Mouse (Mus musculus) heart, embryonic 11.5 days (tissue): Measurements from ENCODE around the gene Larp7. TPM values are rescaled to one million over a fixed set of nuclear protein-coding genes. Genes with fewer than 3 reads are reported as not detected.
A peak's percentile ranks its signal among the peaks of the same experiment; 100 is the strongest.

ENCODE experiments used
- ATAC-seq: fragments of 200-750 bp; cut with Nextera tagmentation; replicated peaks from 2 replicates; pipeline ENCODE4 v1.8.0; 2017; ENCODE audit warnings: moderate library complexity; ENCODE audit not compliant: insufficient number of reproducible peaks, low FRiP score, low TSS enrichment
- H3K27ac ChIP-seq: fragments of 300-500 bp; sonication (generic); 2 replicates; pipeline ENCODE4 v1.5.1; 2014; ENCODE audit warnings: mild to moderate bottlenecking, low read depth, low read length
- H3K27me3 ChIP-seq: fragments of 300-500 bp; sonication (generic); 2 replicates; pipeline ENCODE4 v1.6.1; 2014; ENCODE audit warnings: mild to moderate bottlenecking, low read length, mixed read lengths; ENCODE audit not compliant: control insufficient read depth, insufficient read depth
- H3K36me3 ChIP-seq: fragments of 300-500 bp; sonication (generic); 2 replicates; pipeline ENCODE4 v1.6.1; 2014; ENCODE audit warnings: mild to moderate bottlenecking, low read length, moderate library complexity, mixed read lengths; ENCODE audit not compliant: control insufficient read depth, insufficient read depth
- H3K4me1 ChIP-seq: fragments of 300-500 bp; sonication (generic); 2 replicates; pipeline ENCODE4 v1.6.1; 2014; ENCODE audit warnings: low read length; ENCODE audit not compliant: control insufficient read depth, insufficient read depth
- H3K4me2 ChIP-seq: fragments of 300-500 bp; sonication (generic); 2 replicates; pipeline ENCODE4 v1.6.1; 2014; ENCODE audit warnings: mild to moderate bottlenecking, moderate library complexity
- H3K4me3 ChIP-seq: fragments of 300-500 bp; sonication (generic); 2 replicates; pipeline ENCODE4 v1.5.1; 2014; ENCODE audit warnings: low read depth, low read length
- H3K9ac ChIP-seq: fragments of 300-500 bp; sonication (generic); 2 replicates; pipeline ENCODE4 v1.6.1; 2014; ENCODE audit warnings: mild to moderate bottlenecking, low read depth, low read length, moderate library complexity
- H3K9me3 ChIP-seq: fragments of 300-500 bp; sonication (generic); replicated peaks from 2 replicates; pipeline ENCODE4 v1.6.1; 2016; ENCODE audit warnings: low read length; ENCODE audit not compliant: control insufficient read depth
- WGBS: fragments of 180-500 bp; shearing (Covaris S2); extraction: QIAGEN DNeasy Blood & Tissue Kit; methylation state at CpG from one replicate; pipeline ENCODE4 v1.1.7; 2014; ENCODE audit not compliant: insufficient replicate concordance; 5-methylcytosine and 5-hydroxymethylcytosine counted together
- polyA plus RNA-seq: library from polyadenylated mRNA; unstranded; fragments of >200 nt; fragmentation: Nextera tagmentation; extraction: Ambion mirVana; gene quantifications from 2 replicates; pipeline ENCODE4 v1.2.1, GENCODE M21; 2014

The Larp7 gene
- polyA plus RNA-seq, 1 experiment from 2014 or later: 64.4 TPM

GRCm38 (mm10) chr3:127552434-127552972 is 646 bp downstream of the Larp7 start:
- Histone ChIP-seq H3K27me3 (no peaks in the 10 kb centered on the region), H3K4me3 (peak overlapping the region; percentile 79), H3K36me3 (peaks cover 6% of the 10 kb centered on the region; the same call in 1 of the 2 replicates), H3K4me1 (no peaks in the 10 kb centered on the region), H3K27ac (peak overlapping the region; percentile 96), H3K4me2 (peak overlapping the region; percentile 72), H3K9me3 (no peaks in the 10 kb centered on the region), H3K9ac (peak overlapping the region; percentile 95)
- 6% methylated on average over 10 of the region's 13 CpGs for WGBS
- ATAC-seq: no peak

DNA sequence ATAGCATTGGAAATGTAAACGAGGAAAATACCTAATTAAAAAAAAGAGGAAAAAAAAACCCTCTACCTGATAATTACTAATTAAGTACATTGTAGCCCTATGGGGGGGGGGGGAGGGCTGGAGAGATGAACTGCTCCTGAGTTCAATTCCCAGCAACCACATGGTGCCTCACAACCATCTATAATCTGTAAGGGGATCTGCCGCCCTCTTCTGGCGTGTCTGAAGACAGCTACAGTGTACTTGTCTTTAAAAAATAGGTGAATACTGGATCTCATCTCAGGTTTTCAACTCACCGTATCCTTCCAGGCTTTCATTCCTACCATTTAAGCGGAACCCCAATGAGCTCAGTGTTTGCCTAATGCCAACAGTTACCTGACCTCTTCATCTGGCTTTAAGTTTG is 5.3 kb downstream of the Larp7 start:
- Histone ChIP-seq H3K27me3 (no peaks in the 10 kb centered on the region), H3K36me3 (peaks cover 6% of the 10 kb centered on the region), H3K4me1 (no peaks in the 10 kb centered on the region), H3K9me3 (no peaks in the 10 kb centered on the region), H3K4me3 (no peak overlapping the region), H3K4me2 (no peak overlapping the region), H3K9ac (no peak overlapping the region), H3K27ac (no peak overlapping the region)
- no peak for ATAC-seq
- 46% methylated on average over 5 of the region's 5 CpGs for WGBS

- Histone ChIP-seq H3K9me3 (no peaks in the 10 kb centered on the region), H3K4me2 (no peak overlapping the region), H3K4me1 (no peaks in the 10 kb centered on the region), H3K4me3 (no peak overlapping the region), H3K9ac (no peak overlapping the region), H3K36me3 (peaks cover 6% of the 10 kb centered on the region), H3K27ac (no peak overlapping the region), H3K27me3 (no peaks in the 10 kb centered on the region)
- 32% methylated on average over 5 of the region's 5 CpGs for WGBS
- no peak for ATAC-seq
These were observed 8.5 kb downstream of the Larp7 start for GRCm38 (mm10) chr3:127544610-127545121.

DNA sequence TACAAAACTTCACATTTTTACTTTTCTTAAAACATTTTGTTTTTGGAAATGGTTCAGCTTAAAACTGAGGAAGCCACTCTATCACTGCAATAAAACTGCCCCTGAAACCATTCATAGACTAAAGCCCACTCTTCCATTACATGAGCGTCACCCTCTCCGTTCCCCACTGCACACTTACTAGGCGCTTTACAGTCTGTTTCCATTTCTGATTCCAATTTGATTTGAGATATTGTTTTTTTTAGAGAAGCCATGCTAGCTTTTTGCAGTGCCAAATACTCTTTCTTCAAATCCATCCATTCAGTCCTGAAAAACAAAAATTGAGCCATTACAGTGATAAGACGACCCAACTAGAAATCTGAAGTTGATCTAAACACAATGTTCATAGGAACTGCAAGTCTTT is 9.2 kb downstream of the Larp7 start:
- no peaks in the 10 kb centered on the region for H3K9me3 ChIP-seq
- H3K4me3 ChIP-seq: no peak overlapping the region
- ATAC-seq: no peak
- H3K36me3 ChIP-seq: peaks cover 6% of the 10 kb centered on the region
- WGBS: 81% methylated on average over 4 of the region's 4 CpGs
- no peak overlapping the region for H3K27ac ChIP-seq
- H3K27me3 ChIP-seq: no peaks in the 10 kb centered on the region
- H3K4me2 ChIP-seq: no peak overlapping the region
- H3K9ac ChIP-seq: no peak overlapping the region
- H3K4me1 ChIP-seq: no peaks in the 10 kb centered on the region

GRCm38 (mm10) chr3:127539193-127539592 is 14.0 kb downstream of the Larp7 start:
- no peaks in the 10 kb centered on the region for H3K4me1 ChIP-seq
- no peak overlapping the region for H3K4me2 ChIP-seq
- no peaks in the 10 kb centered on the region for H3K27me3 ChIP-seq
- H3K36me3 ChIP-seq: peaks cover 2% of the 10 kb centered on the region; the same call in 1 of the 2 replicates
- no peak overlapping the region for H3K9ac ChIP-seq
- H3K4me3 ChIP-seq: no peak overlapping the region
- ATAC-seq: no peak
- 56% methylated on average over 6 of the region's 6 CpGs for WGBS
- no peak overlapping the region for H3K27ac ChIP-seq
- H3K9me3 ChIP-seq: no peaks in the 10 kb centered on the region

DNA sequence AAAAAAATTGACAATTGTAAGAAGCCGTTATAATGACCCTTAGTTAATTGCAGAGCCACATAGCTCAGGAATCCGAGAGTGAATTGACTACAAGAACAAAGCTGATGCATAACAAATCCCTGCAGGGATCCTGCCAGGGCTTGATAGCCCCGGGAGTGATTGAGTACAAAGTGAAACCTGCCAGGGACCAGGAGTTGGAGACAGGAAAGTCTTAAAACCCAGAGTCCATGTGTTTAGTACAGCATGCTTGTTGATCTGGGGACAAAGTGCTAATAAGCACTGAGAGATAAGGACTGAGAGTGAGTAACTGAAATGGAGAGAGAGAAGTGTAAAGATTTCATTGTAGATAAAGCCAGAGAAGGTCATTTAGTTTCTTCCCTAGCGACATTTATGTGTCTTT is 22.9 kb downstream of the Larp7 start:
- no peaks in the 10 kb centered on the region for H3K27me3 ChIP-seq
- 16% methylated on average over 4 of the region's 4 CpGs for WGBS
- no peaks in the 10 kb centered on the region for H3K36me3 ChIP-seq
- peak overlapping the region; percentile 16; the same call in 1 of the 2 replicates for H3K4me2 ChIP-seq
- ATAC-seq: no peak
- no peaks in the 10 kb centered on the region for H3K4me1 ChIP-seq
- H3K4me3 ChIP-seq: no peak overlapping the region
- H3K27ac ChIP-seq: no peak overlapping the region
- no peak overlapping the region for H3K9ac ChIP-seq
- no peaks in the 10 kb centered on the region for H3K9me3 ChIP-seq

DNA sequence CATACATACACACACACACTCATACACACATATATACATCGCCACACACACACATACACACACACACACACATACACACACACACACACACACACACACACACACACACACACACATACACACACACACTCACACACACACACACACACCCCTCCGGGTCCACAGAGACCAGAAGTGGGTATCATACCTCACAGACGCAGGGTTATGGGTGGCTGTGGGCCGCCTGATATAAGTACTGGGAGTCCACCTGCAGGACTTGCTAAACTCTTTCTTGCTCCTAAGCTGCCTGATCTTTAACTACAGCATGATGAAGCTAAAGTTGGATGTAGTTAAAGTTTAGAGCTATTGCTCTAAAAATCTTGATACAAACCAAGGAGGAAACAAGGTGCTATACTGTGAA is 23.3 kb downstream of the Larp7 start:
- no peak overlapping the region for H3K4me2 ChIP-seq
- 73% methylated on average over 4 of the region's 4 CpGs for WGBS
- no peak overlapping the region for H3K4me3 ChIP-seq
- no peaks in the 10 kb centered on the region for H3K27me3 ChIP-seq
- no peak overlapping the region for H3K27ac ChIP-seq
- peaks cover under 1% of the 10 kb centered on the region; the same call in 1 of the 2 replicates for H3K4me1 ChIP-seq
- ATAC-seq: no peak
- H3K36me3 ChIP-seq: no peaks in the 10 kb centered on the region
- H3K9ac ChIP-seq: no peak overlapping the region
- no peaks in the 10 kb centered on the region for H3K9me3 ChIP-seq

DNA sequence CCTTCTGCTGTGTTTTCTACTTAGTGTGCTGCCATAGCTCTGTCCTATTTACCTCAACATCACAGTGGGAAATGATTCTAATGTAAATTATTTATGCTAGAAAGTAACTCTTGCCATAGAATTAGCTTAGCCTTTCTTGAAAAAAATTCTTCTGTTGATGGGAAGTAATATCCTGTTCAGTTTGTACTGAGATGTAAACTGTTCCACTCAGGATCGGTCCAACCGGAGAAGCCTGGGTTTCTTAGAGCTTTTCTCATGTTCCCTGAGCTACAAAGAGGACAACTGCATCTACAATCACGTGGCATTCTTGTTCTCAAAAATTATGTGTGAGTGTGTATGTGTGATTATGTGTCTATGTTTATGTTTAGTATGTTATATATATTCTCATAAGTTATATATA is 23.9 kb downstream of the Larp7 start:
- no peak overlapping the region for H3K4me2 ChIP-seq
- H3K9me3 ChIP-seq: no peaks in the 10 kb centered on the region
- H3K4me1 ChIP-seq: peaks cover 3% of the 10 kb centered on the region; the same call in 1 of the 2 replicates
- H3K9ac ChIP-seq: no peak overlapping the region
- H3K4me3 ChIP-seq: no peak overlapping the region
- H3K27ac ChIP-seq: no peak overlapping the region
- no peaks in the 10 kb centered on the region for H3K36me3 ChIP-seq
- 87% methylated on average over 3 of the region's 3 CpGs for WGBS
- no peak for ATAC-seq
- no peaks in the 10 kb centered on the region for H3K27me3 ChIP-seq

DNA sequence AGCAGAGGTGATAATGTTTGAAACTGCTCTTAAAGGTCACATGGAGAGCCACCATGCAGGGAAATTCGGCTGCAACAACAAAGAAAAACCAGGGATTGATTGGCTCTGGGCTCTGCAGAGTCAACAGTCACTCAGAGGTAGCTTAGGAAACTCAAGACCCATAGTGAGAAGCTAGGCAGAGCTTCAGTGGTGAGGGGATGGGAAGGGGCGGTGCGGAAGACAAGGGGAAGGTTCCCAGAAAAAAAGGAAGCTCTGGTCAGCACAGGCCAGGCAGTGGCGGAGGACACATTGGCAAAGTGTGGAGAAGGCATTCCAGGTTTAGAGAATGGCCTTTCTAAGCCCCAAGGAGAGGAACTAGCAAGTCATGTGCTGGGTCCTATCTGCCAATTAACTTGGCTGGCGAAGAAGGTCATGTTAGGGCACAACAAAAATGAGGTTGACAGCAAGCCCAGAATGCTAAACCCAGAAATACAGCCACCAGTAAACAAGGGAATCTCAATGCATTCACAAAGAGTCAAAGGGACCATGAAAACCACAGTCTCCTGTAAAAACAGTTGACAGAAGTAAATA is 25.6 kb downstream of the Larp7 start:
- WGBS: 66% methylated on average over 5 of the region's 5 CpGs
- Histone ChIP-seq H3K4me3 (no peak overlapping the region), H3K36me3 (no peaks in the 10 kb centered on the region), H3K4me2 (no peak overlapping the region), H3K9me3 (no peaks in the 10 kb centered on the region), H3K27ac (no peak overlapping the region), H3K27me3 (no peaks in the 10 kb centered on the region), H3K9ac (no peak overlapping the region), H3K4me1 (peaks cover 3% of the 10 kb centered on the region; the same call in 1 of the 2 replicates)
- no peak for ATAC-seq
